7 mouse cellular contexts compared by ENCODE assay signal in genomic region chr1:81593280-81594182, GRCm38 (mm10).
DNase-seq lines count a peak whose midpoint lies in the region; ATAC-seq and TF ChIP-seq lines count a peak whose summit lies in the region.

No protein-coding gene starts in this region.

- H3K4me2 ChIP-seq in embryonic facial prominence, embryonic 14.5 days (ENCODE audit: low read depth, low read length), result peak overlapping the region; percentile 74
- peak overlapping the region; percentile 72 for H3K4me2 ChIP-seq in heart, embryonic 11.5 days
- peak overlapping the region; percentile 32 for H3K4me2 ChIP-seq in liver, embryonic 12.5 days

- DNase-seq in cerebellum, adult 2 months, result peak; percentile 63 to 66
- peak; percentile 93 for DNase-seq in embryonic facial prominence, embryonic 14.5 days (ENCODE audit: low spot score)
- peak; percentile 63 to 73 for DNase-seq in kidney, postnatal 4 days
- DNase-seq in spleen, adult 12 weeks (ENCODE audit: low spot score), result no peak

- 8% methylated on average over 19 of the region's 19 CpGs for WGBS in cerebellum, adult 2 months
- WGBS in embryonic facial prominence, embryonic 14.5 days, result 5% methylated on average over 19 of the region's 19 CpGs
- 8% methylated on average over 19 of the region's 19 CpGs for WGBS in heart, embryonic 11.5 days (ENCODE audit: insufficient replicate concordance)
- WGBS in liver, embryonic 12.5 days (ENCODE audit: insufficient replicate concordance), result 11% methylated on average over 19 of the region's 19 CpGs
- WGBS in olfactory bulb, adult 2 months, result 4% methylated on average over 19 of the region's 19 CpGs

- H3K4me3 ChIP-seq in cerebellum, adult 2 months (replicated peaks; ENCODE audit: insufficient read depth, low read depth, low read length), result peak overlapping the region; percentile 74
- peak overlapping the region; percentile 40 for H3K4me3 ChIP-seq in embryonic facial prominence, embryonic 14.5 days (ENCODE audit: low read depth, low read length)
- peak overlapping the region; percentile 41 for H3K4me3 ChIP-seq in heart, embryonic 11.5 days (ENCODE audit: low read depth, low read length)
- peak overlapping the region; percentile 15; the same call in 1 of the 2 replicates for H3K4me3 ChIP-seq in liver, embryonic 12.5 days
- peak overlapping the region; percentile 41 for H3K4me3 ChIP-seq in olfactory bulb, adult 2 months (ENCODE audit: insufficient read depth, low read depth, low read length)

- peak; percentile 23; the same call in 1 of the 2 replicates for TF ChIP-seq POLR2A in cerebellum, adult 2 months (IDR thresholded peaks at IDR 0.05; ENCODE audit: borderline replicate concordance, insufficient read depth, low read length)
- peak; percentile 40 for TF ChIP-seq POLR2A in olfactory bulb, adult 2 months (IDR thresholded peaks at IDR 0.05; ENCODE audit: insufficient read depth, low read depth, low read length)

- no peak overlapping the region for H3K27ac ChIP-seq in cerebellum, adult 2 months (ENCODE audit: insufficient read depth, low read length)
- peak overlapping the region; percentile 74 for H3K27ac ChIP-seq in embryonic facial prominence, embryonic 14.5 days (replicated peaks; ENCODE audit: low read depth, low read length)
- peak overlapping the region; percentile 29; the same call in 1 of the 2 replicates for H3K27ac ChIP-seq in heart, embryonic 11.5 days (ENCODE audit: low read depth, low read length)
- H3K27ac ChIP-seq in liver, embryonic 12.5 days, result no peak overlapping the region
- peak overlapping the region; percentile 88 for H3K27ac ChIP-seq in olfactory bulb, adult 2 months (ENCODE audit: insufficient read depth, low read depth, low read length)

- peak; percentile 98 for ATAC-seq in embryonic facial prominence, embryonic 14.5 days (ENCODE audit: low read depth)
- ATAC-seq in heart, embryonic 11.5 days (replicated peaks; ENCODE audit: insufficient number of reproducible peaks, low FRiP score, low TSS enrichment), result peak; percentile 80
- ATAC-seq in liver, embryonic 12.5 days, result no peak

- no peak for TF ChIP-seq CTCF in cerebellum, adult 2 months (IDR thresholded peaks at IDR 0.05; ENCODE audit: borderline replicate concordance, insufficient read depth, low read depth, low read length)
- no peak for TF ChIP-seq CTCF in olfactory bulb, adult 2 months (IDR thresholded peaks at IDR 0.05; ENCODE audit: insufficient read depth, low read depth, low read length)

- H3K9me3 ChIP-seq in embryonic facial prominence, embryonic 14.5 days (ENCODE audit: control insufficient read depth, low read length), result no peaks in the 10 kb centered on the region
- no peaks in the 10 kb centered on the region for H3K9me3 ChIP-seq in heart, embryonic 11.5 days (replicated peaks; ENCODE audit: control insufficient read depth, low read length)
- H3K9me3 ChIP-seq in liver, embryonic 12.5 days (replicated peaks), result no peaks in the 10 kb centered on the region

- H3K9ac ChIP-seq in embryonic facial prominence, embryonic 14.5 days (ENCODE audit: low read depth, low read length), result peak overlapping the region; percentile 61
- peak overlapping the region; percentile 58 for H3K9ac ChIP-seq in heart, embryonic 11.5 days (ENCODE audit: low read depth, low read length)
- no peak overlapping the region for H3K9ac ChIP-seq in liver, embryonic 12.5 days

- H3K27me3 ChIP-seq in cerebellum, adult 2 months (ENCODE audit: control insufficient read depth, insufficient read depth, low read length), result no peaks in the 10 kb centered on the region
- H3K27me3 ChIP-seq in embryonic facial prominence, embryonic 14.5 days (replicated peaks; ENCODE audit: control insufficient read depth, insufficient read depth, low read length), result no peaks in the 10 kb centered on the region
- H3K27me3 ChIP-seq in heart, embryonic 11.5 days (ENCODE audit: control insufficient read depth, insufficient read depth, low read length), result no peaks in the 10 kb centered on the region
- peaks cover 5% of the 10 kb centered on the region; the same call in 1 of the 2 replicates for H3K27me3 ChIP-seq in liver, embryonic 12.5 days (replicated peaks)

- H3K36me3 ChIP-seq in embryonic facial prominence, embryonic 14.5 days (ENCODE audit: control insufficient read depth, insufficient read depth, low read length), result no peaks in the 10 kb centered on the region
- no peaks in the 10 kb centered on the region for H3K36me3 ChIP-seq in heart, embryonic 11.5 days (ENCODE audit: control insufficient read depth, insufficient read depth, low read length)
- no peaks in the 10 kb centered on the region for H3K36me3 ChIP-seq in liver, embryonic 12.5 days

- no peaks in the 10 kb centered on the region for H3K4me1 ChIP-seq in cerebellum, adult 2 months (ENCODE audit: control insufficient read depth, insufficient read depth, low read length)
- peaks cover 12% of the 10 kb centered on the region for H3K4me1 ChIP-seq in embryonic facial prominence, embryonic 14.5 days (ENCODE audit: control insufficient read depth, insufficient read depth, low read length)
- peaks cover 4% of the 10 kb centered on the region; the same call in 1 of the 2 replicates for H3K4me1 ChIP-seq in heart, embryonic 11.5 days (ENCODE audit: control insufficient read depth, insufficient read depth, low read length)
- H3K4me1 ChIP-seq in liver, embryonic 12.5 days, result no peaks in the 10 kb centered on the region
- H3K4me1 ChIP-seq in olfactory bulb, adult 2 months (ENCODE audit: control insufficient read depth, insufficient read depth, low read length), result peaks cover 4% of the 10 kb centered on the region; the same call in 1 of the 2 replicates

Comparison
In these comparisons a context has a peak if more than half of its experiments do, and no peak if none do; other contexts are left out.
1. H3K27ac ChIP-seq: peak in embryonic facial prominence, embryonic 14.5 days (single experiment), heart, embryonic 11.5 days (single experiment) and olfactory bulb, adult 2 months (single experiment); none in cerebellum, adult 2 months (single experiment) and liver, embryonic 12.5 days (single experiment).
2. H3K4me3 ChIP-seq: peak in every context shown above with its lines; median percentile 74 in cerebellum, adult 2 months; 41 in heart, embryonic 11.5 days; 41 in olfactory bulb, adult 2 months; 40 in embryonic facial prominence, embryonic 14.5 days; 15 in liver, embryonic 12.5 days.
3. Peak in every context shown above with its lines, with median percentiles within 50 percentile points of each other: H3K4me2 ChIP-seq.